ENCODE assay signal across 9 mouse cellular contexts in genomic region chr13:103918432-103918831, GRCm38 (mm10). TPM values are rescaled to one million over a fixed set of nuclear protein-coding genes. Genes with fewer than 3 reads are reported as not detected.
DNase-seq lines count a peak whose midpoint lies in the region; ATAC-seq and TF ChIP-seq lines count a peak whose summit lies in the region.
"Had no signal": no experiment of that assay in that cellular context is flagged by ENCODE, and none has a peak within 500 bp of the region (broad histone marks: within the 10 kb centered on the region; RNA-seq: fewer than 3 reads in every experiment).

No protein-coding gene starts in this region.

- DNase-seq in heart, postnatal 14 days, result no peak
- DNase-seq in MEL (ENCODE audit: low read depth, low spot score), result peak; percentile 62
- DNase-seq in midbrain, embryonic 11.5 days (ENCODE audit: low spot score, missing footprints), result peak; percentile 77
- DNase-seq in layer of hippocampus, adult 18-20 months (ENCODE audit: low spot score in 2 of 2), result no peak
- DNase-seq in thymus, postnatal 25 days, result no peak
- no peak for DNase-seq in urinary bladder, postnatal 36 days (ENCODE audit: low spot score in 2 of 2)
- DNase-seq: cerebellum, adult 11 months had no signal

- intact Hi-C loops in heart, postnatal 14 days (cut with DNase I), result no loop called here

- TF ChIP-seq EP300 in MEL (IDR thresholded peaks at IDR 0.05; ENCODE audit: low read depth in 1 of 2, low read length in 2 of 2), result no peak

- no peak for TF ChIP-seq RAD21 in MEL (IDR thresholded peaks at IDR 0.05; ENCODE audit: low read depth, low read length)

- no peaks in the 10 kb centered on the region for H3K9me3 ChIP-seq in heart, embryonic 14.5 days (ENCODE audit: control insufficient read depth, low read length)
- no peaks in the 10 kb centered on the region for H3K9me3 ChIP-seq in MEL (replicated peaks; ENCODE audit: insufficient read depth, low read length)
- no peaks in the 10 kb centered on the region for H3K9me3 ChIP-seq in hindbrain, embryonic 12.5 days (replicated peaks)
- no peaks in the 10 kb centered on the region for H3K9me3 ChIP-seq in midbrain, embryonic 11.5 days (ENCODE audit: control insufficient read depth, low read length)

- peaks cover 46% of the 10 kb centered on the region for H3K79me2 ChIP-seq in MEL (ENCODE audit: control insufficient read depth, insufficient read depth, low read length, poor library complexity)

- H3K4me2 ChIP-seq in heart, embryonic 14.5 days (ENCODE audit: low read length), result peak overlapping the region; percentile 88
- peak overlapping the region; percentile 68 for H3K4me2 ChIP-seq in hindbrain, embryonic 12.5 days (replicated peaks)
- H3K4me2 ChIP-seq in midbrain, embryonic 11.5 days, result peak overlapping the region; percentile 66

- no peaks in the 10 kb centered on the region for H3K27me3 ChIP-seq in heart, embryonic 14.5 days (ENCODE audit: control insufficient read depth, insufficient read depth, low read length)
- no peaks in the 10 kb centered on the region for H3K27me3 ChIP-seq in MEL (ENCODE audit: control insufficient read depth in 1 of 2, insufficient read depth in 2 of 2, low read length in 2 of 2)
- H3K27me3 ChIP-seq in hindbrain, embryonic 12.5 days, result 0 out of 2 replicates have a peak, but pooled peaks cover under 1% of the 10 kb centered on the region
- H3K27me3 ChIP-seq in midbrain, embryonic 11.5 days (ENCODE audit: control insufficient read depth, insufficient read depth, low read length), result no peaks in the 10 kb centered on the region

- WGBS in heart, embryonic 14.5 days, result 30% methylated on average over 3 of the region's 3 CpGs
- WGBS in hindbrain, embryonic 12.5 days, result 30% methylated on average over 3 of the region's 3 CpGs
- 33% methylated on average over 3 of the region's 3 CpGs for WGBS in midbrain, embryonic 11.5 days

- TF ChIP-seq CTCF in MEL (IDR thresholded peaks at IDR 0.05 in 2 of 3, conservative IDR thresholded peaks at IDR 0.05 in 1 of 3; ENCODE audit: control insufficient read depth in 1 of 3, insufficient read depth in 1 of 3, low read depth in 2 of 3, low read length in 3 of 3, poor library complexity in 1 of 3, severe bottlenecking in 1 of 3), result no peak

- peak overlapping the region; percentile 99 for H3K9ac ChIP-seq in heart, embryonic 14.5 days (ENCODE audit: low read length)
- H3K9ac ChIP-seq in MEL (ENCODE audit: control insufficient read depth, low read depth, low read length, poor library complexity, severe bottlenecking), result peak overlapping the region; percentile 93
- H3K9ac ChIP-seq in hindbrain, embryonic 12.5 days, result peak overlapping the region; percentile 98
- H3K9ac ChIP-seq in midbrain, embryonic 11.5 days (ENCODE audit: low read length), result peak overlapping the region; percentile 39; the same call in 1 of the 2 replicates

- H3K36me3 ChIP-seq in heart, embryonic 14.5 days (ENCODE audit: control insufficient read depth, insufficient read depth, low read length), result no peaks in the 10 kb centered on the region
- H3K36me3 ChIP-seq in MEL (ENCODE audit: control insufficient read depth in 1 of 2, insufficient read depth in 2 of 2, low read length in 2 of 2), result peaks cover 0 to 11% of the 10 kb centered on the region in 2 experiments; a peak in 2 of 4 replicates
- no peaks in the 10 kb centered on the region for H3K36me3 ChIP-seq in hindbrain, embryonic 12.5 days
- no peaks in the 10 kb centered on the region for H3K36me3 ChIP-seq in midbrain, embryonic 11.5 days (ENCODE audit: control insufficient read depth, insufficient read depth, low read length)

- no peak for TF ChIP-seq POLR2A in MEL (IDR thresholded peaks at IDR 0.05; ENCODE audit: control insufficient read depth in 1 of 2, insufficient read depth in 1 of 2, low read depth in 1 of 2, low read length in 2 of 2, poor library complexity in 1 of 2)

- peak overlapping the region in 1 of 2 experiments; percentile 93; a peak in 2 of 4 replicates for H3K4me3 ChIP-seq in heart, embryonic 14.5 days (ENCODE audit: control insufficient read depth in 1 of 2, insufficient read depth in 1 of 2, low read depth in 1 of 2, low read length in 2 of 2)
- H3K4me3 ChIP-seq in MEL (ENCODE audit: control insufficient read depth in 1 of 2, insufficient read depth in 1 of 2, low read depth in 2 of 2, low read length in 2 of 2), result peak overlapping the region; percentile 31 to 97
- peak overlapping the region; percentile 94 for H3K4me3 ChIP-seq in hindbrain, embryonic 12.5 days
- peak overlapping the region; percentile 94 for H3K4me3 ChIP-seq in midbrain, embryonic 11.5 days (ENCODE audit: low read depth, low read length)

- ATAC-seq in heart, embryonic 14.5 days (ENCODE audit: insufficient number of reproducible peaks, insufficient read depth, low FRiP score, low read depth), result no peak
- ATAC-seq in hindbrain, embryonic 12.5 days (ENCODE audit: low FRiP score), result no peak
- no peak for ATAC-seq in midbrain, embryonic 11.5 days (ENCODE audit: low FRiP score)

- H3K27ac ChIP-seq in heart, embryonic 14.5 days (replicated peaks in 1 of 2; ENCODE audit: control insufficient read depth in 1 of 2, insufficient read depth in 1 of 2, low read depth in 2 of 2, low read length in 2 of 2), result peak overlapping the region in 1 of 2 experiments; percentile 100; a peak in 2 of 4 replicates
- H3K27ac ChIP-seq in MEL (ENCODE audit: control insufficient read depth, low read depth, low read length), result no peak overlapping the region
- no peak overlapping the region for H3K27ac ChIP-seq in hindbrain, embryonic 12.5 days
- H3K27ac ChIP-seq in midbrain, embryonic 11.5 days (ENCODE audit: low read depth, low read length), result no peak overlapping the region

- H3K4me1 ChIP-seq in heart, embryonic 14.5 days (ENCODE audit: control insufficient read depth in 2 of 2, insufficient read depth in 2 of 2, low read length in 2 of 2), result peaks cover 0 to 20% of the 10 kb centered on the region in 2 experiments; a peak in 2 of 4 replicates
- peaks cover 0 to 17% of the 10 kb centered on the region in 2 experiments; a peak in 2 of 4 replicates for H3K4me1 ChIP-seq in MEL (ENCODE audit: control insufficient read depth in 1 of 2, insufficient read depth in 2 of 2, low read length in 2 of 2)
- peaks cover 21% of the 10 kb centered on the region for H3K4me1 ChIP-seq in hindbrain, embryonic 12.5 days
- H3K4me1 ChIP-seq in midbrain, embryonic 11.5 days (ENCODE audit: control insufficient read depth, insufficient read depth, low read length), result peaks cover 15% of the 10 kb centered on the region

TF ChIP-seq in MEL, 35 proteins besides CTCF, POLR2A, EP300 and RAD21:
- TF ChIP-seq SMC3 (IDR thresholded peaks at IDR 0.05; ENCODE audit: low read depth, low read length) (no peak), USF1 (IDR thresholded peaks at IDR 0.05; ENCODE audit: low read depth, low read length) (no peak), KAT2A (conservative IDR thresholded peaks at IDR 0.05; ENCODE audit: low read depth, low read length) (no peak), GABPA (IDR thresholded peaks at IDR 0.05; ENCODE audit: low read depth, low read length) (no peak), CHD1 (IDR thresholded peaks at IDR 0.05; ENCODE audit: low read depth, low read length) (no peak)

RNA-seq across cellular contexts. Expression of gene Erbin, which starts 1.9 kb away (rescaled TPM):
- 22.7 and 24.8 TPM in 2 replicates for polyA plus RNA-seq in heart, embryonic 14.5 days (2014; fragmentation: Nextera tagmentation; extraction: Ambion mirVana)
- total RNA-seq in heart, postnatal 14 days (2021), result 10 to 100 TPM; 54.6 to 54.8 TPM
- total RNA-seq in MEL (2012; rRNA removed), result 15.2 and 20.8 TPM in 2 replicates
- 10 to 100 TPM in 1 of 2 experiments, not detected in 1; 18.6 TPM for polyA plus RNA-seq in MEL (2012; ENCODE audit: insufficient read depth in 1 of 2, insufficient read length in 2 of 2, low read depth in 1 of 2, low replicate concordance in 2 of 2, missing spikeins in 1 of 2)
- 23.6 and 23.7 TPM in 2 replicates for polyA plus RNA-seq in hindbrain, embryonic 12.5 days (2016; fragmentation: Nextera tagmentation; extraction: Ambion mirVana)
- polyA plus RNA-seq in midbrain, embryonic 11.5 days (2014; fragmentation: Nextera tagmentation; extraction: Ambion mirVana), result 27.6 and 28.5 TPM in 2 replicates
- 10 to 100 TPM; 45.5 to 54.8 TPM for total RNA-seq in layer of hippocampus, adult 18-20 months (2021)

Comparison
In these comparisons a context has a peak if more than half of its experiments do, and no peak if none do; other contexts are left out.
1. H3K9ac ChIP-seq: peak in every context shown above with its lines; median percentile 99 in heart, embryonic 14.5 days; 98 in hindbrain, embryonic 12.5 days; 93 in MEL; 39 in midbrain, embryonic 11.5 days.
2. DNase-seq: peak in MEL (single experiment) and midbrain, embryonic 11.5 days (single experiment); none in heart, postnatal 14 days (0 of 2), layer of hippocampus, adult 18-20 months (0 of 2), thymus, postnatal 25 days (single experiment) and urinary bladder, postnatal 36 days (0 of 2).
3. Peak in every context shown above with its lines, with median percentiles within 50 percentile points of each other: H3K4me2 ChIP-seq.